Mouse (Mus musculus) liver, embryonic 14.5 days (tissue): ENCODE measurements at regions not wholly inside any gene's neighbourhood (a gene's known extent, or its start where the extent isn't known, plus 50 kb on each side); places are given as distances from the start of the nearest gene placed in this dataset.

Experiments
- CTCF ChIP-seq: IDR thresholded peaks from 2 replicates; pipeline ENCODE4 v1.5.1; 2016; ENCODE audit warnings: antibody characterized with exemption, low read depth, control low read depth
- EP300 ChIP-seq: IDR thresholded peaks from 2 replicates; pipeline ENCODE4 v1.6.1; 2016; ENCODE audit warnings: antibody characterized with exemption, low read depth

DNA sequence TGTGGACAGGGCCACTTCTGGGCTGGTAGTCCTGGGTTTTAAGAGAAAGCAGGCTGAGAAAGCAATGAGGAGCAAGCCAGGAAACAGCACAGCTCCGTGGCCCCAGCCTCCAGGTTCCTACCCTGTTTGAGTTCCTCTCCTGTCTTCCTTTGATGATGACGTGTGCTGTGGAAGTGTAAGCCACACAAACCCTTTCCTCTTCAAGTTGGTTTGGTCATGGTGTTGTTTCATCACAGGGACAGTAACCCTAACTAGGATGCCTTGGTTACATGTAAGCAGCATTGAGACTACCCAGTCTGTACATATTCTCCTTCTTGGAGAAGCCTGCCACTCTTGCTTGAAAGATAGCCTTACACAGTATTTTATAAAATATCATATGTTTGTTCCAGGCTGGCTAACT lies 534.8 kb downstream of the Ccdc171 start:
- no peak for TF ChIP-seq CTCF
- TF ChIP-seq EP300 = no peak
